Mouse (Mus musculus): ENCODE measurements around the gene Zfp992. TPM values are rescaled to one million over a fixed set of nuclear protein-coding genes. Genes with fewer than 3 reads are reported as not detected.
A peak's percentile ranks its signal among the peaks of the same experiment; 100 is the strongest.
"Not testable (repeated sequence)": the region's sequence is repeated elsewhere in the genome, so short reads cannot be mapped to it uniquely, and the experiment has no call there.

The Zfp992 gene
- polyA plus RNA-seq (2014; fragmentation: Nextera tagmentation; extraction: Ambion mirVana), result 2.6 and 2.9 TPM in 2 replicates

- not testable (repeated sequence) for DNase-seq; H3K36me3 ChIP-seq (ENCODE audit: control insufficient read depth, insufficient read depth, low read length); H3K27ac ChIP-seq (replicated peaks; ENCODE audit: low read depth, low read length); H3K4me2 ChIP-seq (ENCODE audit: low read length); H3K4me3 ChIP-seq (replicated peaks; ENCODE audit: low read depth, low read length); H3K27me3 ChIP-seq (ENCODE audit: control insufficient read depth, insufficient read depth, low read length); H3K9ac ChIP-seq (replicated peaks; ENCODE audit: low read length); H3K4me1 ChIP-seq (ENCODE audit: control insufficient read depth, insufficient read depth, low read length)
- H3K9me3 ChIP-seq (ENCODE audit: control insufficient read depth, low read length), result peaks cover 48% of the 10 kb centered on the region
- 91% methylated on average over 2 of the region's 2 CpGs for WGBS
- ATAC-seq (ENCODE audit: low FRiP score, low TSS enrichment), result 0 out of 2 replicates have a peak, but pooled peaks have one; percentile 31
Observed at GRCm38 (mm10) chr4:146448950-146449349, at the start of gene Zfp992. Zfp992 (plus strand) TSS chr4:146449023.

GRCm38 (mm10) chr4:146429467-146429866, 19.4 kb upstream of the Zfp992 start:
- DNase-seq; H3K27ac ChIP-seq (replicated peaks; ENCODE audit: low read depth, low read length); ATAC-seq (ENCODE audit: low FRiP score, low TSS enrichment); H3K4me3 ChIP-seq (replicated peaks; ENCODE audit: low read depth, low read length); H3K27me3 ChIP-seq (ENCODE audit: control insufficient read depth, insufficient read depth, low read length); H3K4me1 ChIP-seq (ENCODE audit: control insufficient read depth, insufficient read depth, low read length); H3K36me3 ChIP-seq (ENCODE audit: control insufficient read depth, insufficient read depth, low read length); H3K4me2 ChIP-seq (ENCODE audit: low read length); H3K9ac ChIP-seq (replicated peaks; ENCODE audit: low read length): not testable (repeated sequence)
- 0% methylated on average over 1 of the region's 1 CpGs for WGBS
- H3K9me3 ChIP-seq (ENCODE audit: control insufficient read depth, low read length), result peaks cover 22% of the 10 kb centered on the region

DNA sequence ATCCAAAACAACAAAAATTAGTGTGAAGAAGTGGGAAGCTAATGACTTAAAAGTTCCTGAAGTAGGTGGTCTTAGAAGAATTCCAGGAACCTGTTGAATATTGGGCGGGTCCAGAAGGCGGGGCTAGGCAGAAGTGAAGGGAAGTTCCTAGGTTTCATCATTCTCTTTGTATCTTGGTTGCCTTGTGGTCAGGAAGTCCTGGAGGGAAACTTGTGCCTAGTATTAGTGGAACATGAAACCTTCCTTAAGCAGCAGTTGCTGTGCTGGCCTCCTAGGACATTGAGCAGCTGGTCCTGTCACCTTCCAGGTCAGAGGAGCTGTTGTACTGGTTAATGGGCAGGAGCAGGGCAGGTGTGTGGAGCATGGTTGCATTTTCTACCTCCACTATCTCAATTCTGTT, 17.9 kb upstream of the Zfp992 start:
- not testable (repeated sequence) for DNase-seq; H3K27me3 ChIP-seq (ENCODE audit: control insufficient read depth, insufficient read depth, low read length); H3K9ac ChIP-seq (replicated peaks; ENCODE audit: low read length); H3K4me3 ChIP-seq (replicated peaks; ENCODE audit: low read depth, low read length); H3K4me2 ChIP-seq (ENCODE audit: low read length); H3K36me3 ChIP-seq (ENCODE audit: control insufficient read depth, insufficient read depth, low read length); H3K27ac ChIP-seq (replicated peaks; ENCODE audit: low read depth, low read length); ATAC-seq (ENCODE audit: low FRiP score, low TSS enrichment); H3K4me1 ChIP-seq (ENCODE audit: control insufficient read depth, insufficient read depth, low read length)
- peaks cover 24% of the 10 kb centered on the region for H3K9me3 ChIP-seq (ENCODE audit: control insufficient read depth, low read length)
- WGBS, result 75% methylated on average over 2 of the region's 2 CpGs

DNA sequence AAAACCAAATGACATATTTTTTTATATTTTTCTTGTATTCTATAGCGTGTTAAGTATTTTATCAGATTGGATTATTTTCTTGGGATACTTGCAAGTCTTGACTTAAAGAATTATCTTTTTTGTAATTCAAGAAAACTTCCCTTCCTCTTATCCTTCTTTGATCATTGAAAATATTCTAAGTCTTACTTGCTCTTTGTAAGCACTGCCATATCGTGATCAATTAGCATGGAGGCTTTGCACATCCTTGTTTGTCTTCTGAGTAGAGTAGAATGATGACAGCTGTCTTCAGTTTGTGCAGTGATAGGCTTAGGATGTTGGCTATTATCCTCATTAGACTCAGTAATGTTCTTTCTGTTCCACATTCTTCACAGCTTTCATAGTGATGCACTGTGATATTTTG, 13.3 kb upstream of the Zfp992 start:
- not testable (repeated sequence) for H3K9ac ChIP-seq (replicated peaks; ENCODE audit: low read length); H3K27me3 ChIP-seq (ENCODE audit: control insufficient read depth, insufficient read depth, low read length); DNase-seq; H3K27ac ChIP-seq (replicated peaks; ENCODE audit: low read depth, low read length); ATAC-seq (ENCODE audit: low FRiP score, low TSS enrichment); H3K36me3 ChIP-seq (ENCODE audit: control insufficient read depth, insufficient read depth, low read length); H3K4me2 ChIP-seq (ENCODE audit: low read length); H3K4me1 ChIP-seq (ENCODE audit: control insufficient read depth, insufficient read depth, low read length); H3K4me3 ChIP-seq (replicated peaks; ENCODE audit: low read depth, low read length)
- peaks cover 18% of the 10 kb centered on the region for H3K9me3 ChIP-seq (ENCODE audit: control insufficient read depth, low read length)
- 81% methylated on average over 2 of the region's 2 CpGs for WGBS

- H3K9me3 ChIP-seq (ENCODE audit: control insufficient read depth, low read length), result peaks cover 15% of the 10 kb centered on the region
- H3K4me3 ChIP-seq (replicated peaks; ENCODE audit: low read depth, low read length); H3K9ac ChIP-seq (replicated peaks; ENCODE audit: low read length); H3K27me3 ChIP-seq (ENCODE audit: control insufficient read depth, insufficient read depth, low read length); H3K4me2 ChIP-seq (ENCODE audit: low read length); ATAC-seq (ENCODE audit: low FRiP score, low TSS enrichment); DNase-seq; H3K36me3 ChIP-seq (ENCODE audit: control insufficient read depth, insufficient read depth, low read length); H3K27ac ChIP-seq (replicated peaks; ENCODE audit: low read depth, low read length); H3K4me1 ChIP-seq (ENCODE audit: control insufficient read depth, insufficient read depth, low read length): not testable (repeated sequence)
- 90% methylated on average over 1 of the region's 2 CpGs for WGBS
Observed at GRCm38 (mm10) chr4:146437256-146437655, 11.6 kb upstream of the Zfp992 start.

DNA sequence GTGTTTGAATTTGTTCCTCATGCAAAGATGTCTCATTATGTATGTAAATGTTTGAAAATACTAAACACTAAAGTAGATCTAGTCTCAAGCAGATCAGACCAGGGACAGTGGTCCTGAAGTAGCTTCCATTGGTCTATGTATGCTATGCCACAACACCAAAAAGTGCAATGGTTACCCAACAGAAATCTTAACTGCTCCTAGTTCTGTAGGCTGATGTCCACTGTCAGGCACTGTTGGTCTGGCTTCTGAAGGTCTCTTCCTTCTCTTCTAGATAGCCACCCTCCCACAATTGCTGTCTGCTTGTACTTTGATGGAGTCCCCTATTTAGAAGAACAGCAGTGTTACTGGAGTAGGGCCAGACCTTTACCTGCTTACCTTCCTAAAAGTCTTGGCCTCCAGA, 4.5 kb upstream of the Zfp992 start:
- H3K9ac ChIP-seq (replicated peaks; ENCODE audit: low read length); H3K4me2 ChIP-seq (ENCODE audit: low read length); H3K27ac ChIP-seq (replicated peaks; ENCODE audit: low read depth, low read length); H3K27me3 ChIP-seq (ENCODE audit: control insufficient read depth, insufficient read depth, low read length); ATAC-seq (ENCODE audit: low FRiP score, low TSS enrichment); DNase-seq; H3K4me3 ChIP-seq (replicated peaks; ENCODE audit: low read depth, low read length); H3K36me3 ChIP-seq (ENCODE audit: control insufficient read depth, insufficient read depth, low read length); H3K4me1 ChIP-seq (ENCODE audit: control insufficient read depth, insufficient read depth, low read length): not testable (repeated sequence)
- H3K9me3 ChIP-seq (ENCODE audit: control insufficient read depth, low read length), result peaks cover 43% of the 10 kb centered on the region

GRCm38 (mm10) chr4:146445121-146445520, 3.7 kb upstream of the Zfp992 start:
- DNase-seq; ATAC-seq (ENCODE audit: low FRiP score, low TSS enrichment): not testable (repeated sequence)

GRCm38 (mm10) chr4:146446135-146446534, 2.7 kb upstream of the Zfp992 start:
- H3K36me3 ChIP-seq (ENCODE audit: control insufficient read depth, insufficient read depth, low read length); H3K27ac ChIP-seq (replicated peaks; ENCODE audit: low read depth, low read length); H3K4me3 ChIP-seq (replicated peaks; ENCODE audit: low read depth, low read length); DNase-seq; H3K4me2 ChIP-seq (ENCODE audit: low read length); H3K4me1 ChIP-seq (ENCODE audit: control insufficient read depth, insufficient read depth, low read length); ATAC-seq (ENCODE audit: low FRiP score, low TSS enrichment); H3K27me3 ChIP-seq (ENCODE audit: control insufficient read depth, insufficient read depth, low read length); H3K9ac ChIP-seq (replicated peaks; ENCODE audit: low read length): not testable (repeated sequence)
- H3K9me3 ChIP-seq (ENCODE audit: control insufficient read depth, low read length), result peaks cover 43% of the 10 kb centered on the region
- WGBS, result 80% methylated on average over 4 of the region's 4 CpGs

More at GRCm38 (mm10) chr4:146445121-146445520, 3.7 kb upstream of the Zfp992 start:
- not testable (repeated sequence) for H3K27ac ChIP-seq (replicated peaks; ENCODE audit: low read depth, low read length); H3K27me3 ChIP-seq (ENCODE audit: control insufficient read depth, insufficient read depth, low read length); H3K4me3 ChIP-seq (replicated peaks; ENCODE audit: low read depth, low read length); H3K4me2 ChIP-seq (ENCODE audit: low read length); H3K9ac ChIP-seq (replicated peaks; ENCODE audit: low read length); H3K4me1 ChIP-seq (ENCODE audit: control insufficient read depth, insufficient read depth, low read length); H3K36me3 ChIP-seq (ENCODE audit: control insufficient read depth, insufficient read depth, low read length)
- H3K9me3 ChIP-seq (ENCODE audit: control insufficient read depth, low read length), result peaks cover 43% of the 10 kb centered on the region

DNA sequence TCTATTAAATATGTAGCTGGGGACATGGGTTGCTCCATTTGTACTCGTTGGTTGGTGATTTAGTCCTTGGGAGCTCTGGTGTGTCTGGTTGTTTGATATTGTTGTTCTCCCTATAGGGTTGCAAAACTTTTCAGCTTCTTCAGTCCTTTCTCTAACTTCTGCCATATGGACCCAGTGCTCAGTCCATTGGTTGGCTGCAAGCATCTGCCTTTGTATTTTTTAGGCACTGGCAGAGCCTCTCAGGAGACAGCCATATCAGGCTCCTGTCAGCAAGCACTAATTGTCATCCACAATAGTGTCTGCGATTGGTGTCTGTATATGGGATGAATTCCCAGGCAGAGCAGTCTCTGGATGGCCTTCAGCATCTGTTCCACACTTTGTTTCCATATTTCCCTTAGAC, 1.8 kb upstream of the Zfp992 start:
- not testable (repeated sequence) for H3K4me1 ChIP-seq (ENCODE audit: control insufficient read depth, insufficient read depth, low read length); H3K27ac ChIP-seq (replicated peaks; ENCODE audit: low read depth, low read length); H3K4me3 ChIP-seq (replicated peaks; ENCODE audit: low read depth, low read length); H3K9ac ChIP-seq (replicated peaks; ENCODE audit: low read length); H3K27me3 ChIP-seq (ENCODE audit: control insufficient read depth, insufficient read depth, low read length); ATAC-seq (ENCODE audit: low FRiP score, low TSS enrichment); H3K36me3 ChIP-seq (ENCODE audit: control insufficient read depth, insufficient read depth, low read length); H3K4me2 ChIP-seq (ENCODE audit: low read length); DNase-seq
- 90% methylated on average over 2 of the region's 2 CpGs for WGBS
- H3K9me3 ChIP-seq (ENCODE audit: control insufficient read depth, low read length), result peaks cover 42% of the 10 kb centered on the region
